Mouse (Mus musculus) embryonic fibroblast, embryonic 13.5 days (primary cell): ENCODE results near the gene Igdcc3.

Experiments used
- CTCF ChIP-seq: IDR thresholded peaks from 2 replicates; pipeline ENCODE4 v1.5.1; 2011; ENCODE audit warnings: mild to moderate bottlenecking, control low read depth, low read length, moderate library complexity, borderline replicate concordance; ENCODE audit not compliant: insufficient read depth
- POLR2A ChIP-seq: IDR thresholded peaks from 2 replicates; pipeline ENCODE4 v1.6.1; 2011; ENCODE audit warnings: low read depth, mild to moderate bottlenecking, control low read depth, low read length, moderate library complexity

GRCm38 (mm10) chr9:65199723-65200122 is 58.7 kb downstream of the Igdcc3 start:
- TF ChIP-seq CTCF: no peak
- no peak for TF ChIP-seq POLR2A
